Mouse (Mus musculus) lung, postnatal 36 days (tissue): ENCODE measurements around the gene Ptgis.
"Not testable (repeated sequence)": the region's sequence is repeated elsewhere in the genome, so short reads cannot be mapped to it uniquely, and the experiment has no call there.

Experiments used
- DNase-seq: peaks from one replicate; pipeline ENCODE4 v3.0.0; 2022; ENCODE audit warnings: mixed read lengths

Gene Ptgis

DNA sequence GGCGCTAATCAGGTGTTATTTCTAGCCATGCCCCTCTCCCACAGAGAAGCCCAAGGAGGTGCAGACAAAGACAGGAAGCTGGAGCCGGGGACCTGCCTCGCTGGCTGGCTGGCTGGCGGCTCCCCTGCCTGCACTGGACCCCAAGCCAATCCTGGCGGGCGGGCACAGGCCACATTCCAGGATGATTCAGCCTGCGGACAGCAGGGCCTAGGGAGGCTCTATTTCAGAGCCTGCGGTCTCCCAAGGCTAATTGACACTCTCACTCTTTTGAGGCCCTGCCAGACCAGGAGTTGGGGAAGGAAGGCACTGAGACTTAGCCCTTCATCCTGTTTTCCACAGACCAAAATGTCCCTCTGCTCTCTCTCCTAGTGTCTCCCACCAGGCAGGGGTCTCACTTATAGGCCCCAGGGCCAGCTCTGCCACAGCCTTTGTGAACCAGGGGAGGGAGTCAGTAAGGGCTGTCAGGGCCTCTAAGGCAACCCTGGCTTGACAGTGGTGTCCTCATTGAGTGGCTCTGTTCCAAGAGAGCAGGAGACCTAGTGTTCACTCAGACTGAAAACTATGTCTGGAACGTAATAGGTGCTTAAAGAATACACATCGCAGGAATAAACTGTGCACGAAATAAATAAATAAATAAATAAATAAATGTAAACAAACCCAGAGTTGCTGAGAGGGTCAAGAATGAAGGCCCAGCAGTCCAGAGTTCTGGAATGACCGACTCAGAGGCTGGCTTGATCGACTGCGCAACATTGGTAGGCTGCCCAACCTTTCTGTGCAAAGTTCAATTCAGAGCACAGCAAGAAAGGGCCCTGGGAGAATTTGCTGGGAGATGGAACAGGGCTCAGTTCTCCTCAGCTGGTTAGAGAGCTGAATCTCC, 8.0 kb downstream of the Ptgis start:
- peak; percentile 59 for DNase-seq

DNA sequence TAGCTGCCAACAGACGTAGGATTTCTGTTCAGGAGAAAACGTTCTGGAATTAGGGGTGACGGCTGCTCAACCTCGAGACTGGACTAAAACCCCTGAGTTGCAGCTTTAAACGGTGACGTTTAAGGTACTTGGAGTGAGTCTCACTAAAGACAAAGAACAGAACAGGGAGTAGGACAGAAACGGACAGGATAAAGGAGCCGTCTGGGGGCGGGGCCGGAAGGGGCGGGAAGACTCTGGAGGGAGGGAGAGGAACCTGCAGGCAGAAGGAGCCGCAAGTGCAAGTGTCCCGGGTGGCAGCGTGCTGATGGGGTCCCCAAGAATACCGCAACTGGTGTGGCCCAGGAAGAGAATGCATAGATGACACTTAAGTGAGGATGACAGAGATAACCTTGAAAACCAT, 9.8 kb downstream of the Ptgis start:
- peak; percentile 45 for DNase-seq

DNA sequence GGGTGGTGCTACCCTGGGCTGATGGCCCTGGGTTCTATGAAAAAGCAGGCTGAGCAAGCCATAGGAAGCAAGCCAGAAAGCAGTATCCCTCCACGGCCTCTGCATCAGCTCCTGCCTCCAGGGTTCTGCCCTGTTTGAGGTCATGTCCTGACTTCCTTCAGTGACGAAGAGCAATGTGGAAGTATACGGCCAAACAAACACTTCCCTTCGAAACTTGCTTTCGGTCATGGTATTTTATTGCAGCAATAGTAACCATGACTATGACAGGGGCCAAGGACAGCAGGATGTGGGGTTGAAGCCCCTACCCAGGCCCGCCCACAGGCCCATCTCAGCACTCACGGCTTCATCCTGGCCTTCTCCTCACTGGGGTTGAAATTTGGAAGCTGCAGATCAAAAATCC, 15.5 kb downstream of the Ptgis start:
- DNase-seq, result peak; percentile 42

DNA sequence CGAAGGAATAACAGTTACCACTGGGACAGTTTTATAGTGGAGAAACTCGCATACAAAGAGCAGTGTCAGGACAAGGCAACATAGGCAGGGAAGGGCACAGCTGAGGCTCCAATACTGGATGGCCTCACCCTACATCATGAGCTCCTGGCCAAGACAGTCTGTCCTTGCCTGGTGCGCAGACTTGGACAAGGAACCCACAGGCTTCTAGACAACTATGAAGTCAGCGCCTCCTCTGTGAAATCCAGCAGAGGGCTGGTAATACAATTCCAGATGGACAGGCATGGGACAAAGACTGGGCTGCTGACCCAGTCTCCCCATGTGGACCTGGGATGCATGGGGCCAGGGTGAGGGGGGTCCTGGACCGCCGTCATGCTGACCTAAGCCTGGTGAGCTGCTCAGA, 16.2 kb downstream of the Ptgis start:
- no peak for DNase-seq

DNA sequence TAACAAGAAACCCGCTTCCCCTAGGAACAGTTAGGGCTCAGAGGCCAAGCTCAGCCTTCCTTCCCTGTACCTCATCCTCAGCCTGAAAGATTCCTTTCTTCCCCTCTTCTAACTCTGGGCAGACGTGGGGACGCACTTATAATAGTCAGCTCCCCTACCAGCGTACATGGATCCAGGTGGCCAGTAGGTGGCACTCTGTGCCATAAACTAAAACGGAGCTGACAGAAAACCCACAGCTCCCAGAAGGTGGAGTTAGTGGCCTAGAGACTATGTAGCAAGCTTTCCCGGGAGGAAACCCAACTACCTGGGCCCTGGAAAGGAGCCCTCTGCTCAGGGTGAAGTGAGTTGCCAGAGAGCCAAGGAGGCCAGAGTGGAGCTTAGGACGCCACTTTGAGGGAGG, 18.3 kb downstream of the Ptgis start:
- peak; percentile 90 for DNase-seq

DNA sequence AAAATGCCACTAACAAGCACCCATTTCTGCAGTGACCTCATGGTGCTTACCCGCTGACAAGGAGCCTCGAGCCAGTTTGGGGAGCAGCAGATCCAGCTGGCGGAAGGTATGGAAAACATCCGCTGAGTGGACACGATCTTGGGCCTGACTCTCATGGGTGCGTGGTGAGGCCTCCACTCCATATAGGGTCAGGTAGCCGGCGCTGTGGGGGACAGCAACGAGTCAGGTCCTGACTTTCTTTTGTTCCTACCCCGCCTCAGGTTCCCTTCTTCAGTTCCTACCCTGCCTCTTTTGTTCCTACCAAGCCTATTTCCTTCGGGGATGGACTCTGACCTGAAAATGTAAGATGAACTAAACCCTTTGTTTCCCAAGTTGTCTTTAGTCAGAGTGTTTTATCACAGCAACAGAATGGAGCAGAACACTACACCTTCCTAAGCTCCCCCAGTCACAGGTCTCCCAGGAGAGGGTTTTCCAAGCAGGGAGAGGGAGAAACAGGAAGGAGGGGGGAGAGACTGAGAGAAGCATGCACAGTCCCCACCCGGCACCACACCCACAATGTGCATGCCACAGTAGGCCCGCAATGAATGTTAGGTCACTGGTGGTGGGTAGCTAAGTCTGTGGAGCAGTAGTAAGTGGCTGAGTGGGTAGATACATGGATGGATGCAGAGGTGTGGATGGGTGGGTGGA, 19.1 kb downstream of the Ptgis start:
- no peak for DNase-seq

DNA sequence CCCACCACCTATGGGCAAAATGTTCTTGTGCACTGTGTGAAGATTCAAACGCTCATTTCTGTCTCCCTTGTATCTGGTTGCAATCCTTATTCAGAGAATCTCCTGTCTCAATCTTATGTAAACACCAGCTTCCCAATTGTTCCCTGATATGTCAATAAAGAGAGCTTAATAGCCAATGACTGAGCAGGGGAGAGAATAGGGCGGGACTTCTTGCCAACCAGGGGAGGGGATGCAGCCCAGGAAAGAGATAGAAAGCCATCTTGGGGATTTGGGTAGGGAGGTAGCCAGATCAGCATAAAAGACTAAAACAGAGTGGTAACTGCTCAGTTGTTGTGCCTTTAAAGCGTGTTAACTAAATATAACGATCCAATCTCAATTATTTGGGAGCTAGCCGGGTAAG, 19.7 kb downstream of the Ptgis start:
- DNase-seq, result no peak

DNA sequence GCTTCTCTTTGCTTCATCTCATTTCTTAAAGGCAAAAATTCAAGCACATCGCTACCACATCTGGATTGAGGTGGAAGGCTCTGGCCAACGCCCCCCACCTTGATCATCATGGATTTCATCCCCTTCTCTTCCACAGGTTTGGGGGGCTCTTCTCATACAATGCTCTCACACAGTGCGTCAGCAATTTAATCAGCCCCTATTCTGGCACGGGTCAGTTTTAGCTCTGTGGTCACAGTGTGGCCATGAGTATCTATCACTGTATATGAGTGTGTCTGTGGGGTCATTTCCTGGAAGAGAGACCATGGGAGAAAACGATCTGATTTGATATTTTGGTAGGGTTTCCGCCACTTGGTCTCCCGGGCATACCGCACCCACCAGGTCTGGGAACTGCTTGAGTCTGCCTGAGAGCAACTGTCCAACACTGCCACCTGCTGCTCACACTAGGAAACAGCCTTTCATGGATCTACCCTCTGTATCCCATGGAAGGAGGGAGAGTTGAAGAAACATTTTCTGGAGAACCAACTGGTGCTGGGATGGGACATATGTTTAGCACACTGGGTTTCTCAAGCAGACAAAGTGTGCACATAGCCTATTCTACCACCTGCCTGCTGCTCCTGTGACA, 21.1 kb downstream of the Ptgis start:
- DNase-seq, result peak; percentile 90

DNA sequence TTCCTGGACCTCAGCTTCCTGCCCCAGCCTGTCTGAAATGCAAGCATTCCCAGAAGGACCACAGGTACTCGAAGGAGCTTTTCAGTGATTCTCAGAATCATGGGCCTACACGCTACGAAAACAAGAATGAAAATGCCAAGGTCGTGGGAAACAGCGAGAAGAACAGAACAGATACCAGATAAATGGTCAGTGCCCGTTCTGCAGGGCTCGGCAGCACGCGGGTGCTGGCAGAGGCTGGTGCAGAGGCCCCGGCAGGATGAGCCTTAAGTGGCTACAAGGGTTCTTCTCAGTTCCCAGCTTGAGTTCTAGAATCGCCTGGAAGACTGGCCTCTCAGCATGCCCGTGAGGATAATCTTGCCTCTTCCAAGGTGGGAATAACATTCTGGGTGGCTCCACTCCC, 26.7 kb downstream of the Ptgis start:
- DNase-seq, result no peak

DNA sequence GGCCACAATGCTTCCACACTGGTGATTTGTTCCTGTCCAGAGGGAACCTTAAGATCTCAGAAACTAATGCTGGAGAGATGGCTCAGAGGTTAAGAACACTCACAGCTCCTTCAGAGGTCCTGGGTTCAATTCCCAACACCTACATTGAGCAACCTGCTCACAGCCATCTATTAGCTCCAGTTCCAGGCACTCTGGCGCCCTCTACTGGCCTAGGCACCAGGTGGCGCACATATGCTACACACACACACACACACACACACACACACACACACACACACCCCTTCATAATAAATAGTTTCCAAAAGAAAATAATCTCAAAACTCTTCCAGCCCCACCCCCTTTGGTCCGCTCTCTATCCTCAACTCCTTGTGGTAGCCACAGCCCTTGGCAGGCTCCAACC, 27.3 kb downstream of the Ptgis start:
- no peak for DNase-seq

DNA sequence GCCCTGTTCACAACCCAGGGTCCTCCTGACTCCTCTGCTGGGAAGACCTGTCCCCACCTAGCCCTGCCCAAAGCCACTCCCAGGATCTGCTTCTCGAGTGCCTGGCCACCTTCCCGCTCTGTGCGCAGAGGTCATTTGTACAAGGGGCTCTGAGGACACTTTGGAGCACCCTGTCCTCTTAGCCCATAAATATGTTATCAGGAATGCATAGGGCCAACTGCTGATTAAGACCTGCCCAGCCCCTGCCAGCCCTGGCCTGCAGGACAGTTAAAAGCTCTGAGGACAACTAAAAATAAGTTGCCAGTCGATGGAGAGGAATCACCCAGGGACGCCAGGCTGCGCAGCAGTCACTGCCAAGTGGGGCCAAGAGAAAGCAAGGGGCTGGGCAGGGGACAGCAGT, 27.9 kb downstream of the Ptgis start:
- DNase-seq, result no peak

DNA sequence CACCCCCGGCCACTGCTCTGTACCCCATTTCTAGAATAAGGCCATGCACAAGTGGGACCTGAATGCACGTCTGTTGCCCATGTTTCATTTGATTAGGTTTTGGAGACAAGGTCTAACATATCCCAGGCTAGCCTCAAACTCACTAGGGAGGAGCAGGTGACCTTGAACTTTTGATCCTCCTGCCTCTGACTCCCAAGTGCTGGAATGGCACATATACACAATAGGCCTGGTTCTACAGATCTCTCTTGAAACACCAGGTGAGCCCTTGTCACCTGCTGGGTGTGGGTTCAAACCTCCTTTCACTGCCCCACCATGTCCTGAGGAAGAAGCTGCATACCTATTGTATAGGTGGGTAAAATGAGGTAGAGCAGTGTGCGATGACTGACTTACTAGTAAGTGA, 28.3 kb downstream of the Ptgis start:
- no peak for DNase-seq

DNA sequence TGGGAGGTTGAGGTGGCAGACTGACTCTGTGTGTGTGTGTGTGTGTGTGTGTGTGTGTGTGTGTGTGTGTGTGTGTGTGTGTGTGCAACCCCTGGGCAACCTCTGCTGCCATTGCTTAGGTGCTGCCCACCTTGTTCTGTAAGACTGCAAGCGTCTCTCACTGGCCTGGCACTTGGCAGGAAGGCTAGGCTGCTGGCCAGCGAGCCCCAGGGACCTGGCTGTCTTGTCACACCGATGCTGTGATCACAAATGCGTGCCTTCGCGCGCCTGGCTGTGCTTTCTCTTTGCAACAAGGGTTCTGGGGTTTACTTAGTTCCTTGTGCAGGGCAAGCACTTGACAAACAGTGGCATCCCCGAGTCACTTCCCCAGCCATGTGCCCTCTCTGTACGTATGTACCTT, 30.5 kb downstream of the Ptgis start:
- DNase-seq, result no peak

DNA sequence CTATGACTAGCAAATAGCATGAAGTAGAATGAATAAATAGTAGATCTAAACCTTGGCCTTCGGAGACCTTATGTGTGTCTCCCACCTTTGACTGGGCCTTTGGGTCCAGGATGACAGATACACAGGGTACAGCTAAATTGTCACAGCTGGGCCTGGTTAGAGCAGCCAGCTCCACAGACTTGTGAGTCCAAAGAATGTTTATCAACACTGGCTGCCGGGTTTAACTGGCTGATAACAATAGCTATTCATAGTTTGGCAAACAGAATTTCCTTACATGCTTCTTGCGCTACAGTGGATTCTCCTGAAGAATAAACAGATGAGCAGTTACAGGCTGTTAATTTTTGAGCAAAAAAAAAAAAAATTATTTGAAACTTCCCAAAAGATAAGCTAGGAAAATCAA, 31.4 kb downstream of the Ptgis start:
- DNase-seq, result peak; percentile 47

DNA sequence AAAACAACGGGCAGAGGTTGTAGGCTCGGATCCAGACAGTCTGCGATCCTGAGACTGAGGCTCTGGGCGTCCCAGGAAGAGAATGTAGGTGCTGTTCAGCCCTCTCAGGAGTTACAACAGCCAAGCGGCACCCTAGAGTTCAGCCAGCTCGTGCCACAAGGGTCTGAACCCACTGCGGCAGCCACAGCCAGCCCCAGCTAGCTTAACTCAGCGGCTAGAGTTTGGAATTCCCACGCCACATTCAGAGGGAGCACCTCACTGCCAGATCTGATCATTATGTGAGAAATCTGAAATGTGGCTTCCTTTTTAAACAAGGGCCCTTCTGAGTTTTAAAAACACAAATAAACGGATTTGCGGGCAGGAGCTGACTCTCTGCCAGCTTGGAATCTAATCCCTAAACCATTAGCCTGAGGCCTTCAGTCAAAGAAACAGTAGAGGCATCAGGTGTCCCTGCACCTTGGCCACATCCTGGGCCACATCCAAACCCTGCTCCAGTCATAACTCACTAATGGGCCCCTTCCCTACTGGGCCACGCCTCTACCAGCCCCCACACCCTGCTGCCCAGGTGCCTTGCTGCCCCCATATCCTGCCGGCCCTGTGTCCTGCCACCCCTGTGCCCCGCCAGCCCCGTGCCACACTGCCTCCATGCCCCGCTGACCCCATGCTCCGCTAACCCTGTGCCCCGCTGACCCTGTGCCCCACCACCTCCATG, 34.3 kb downstream of the Ptgis start:
- no peak for DNase-seq

DNA sequence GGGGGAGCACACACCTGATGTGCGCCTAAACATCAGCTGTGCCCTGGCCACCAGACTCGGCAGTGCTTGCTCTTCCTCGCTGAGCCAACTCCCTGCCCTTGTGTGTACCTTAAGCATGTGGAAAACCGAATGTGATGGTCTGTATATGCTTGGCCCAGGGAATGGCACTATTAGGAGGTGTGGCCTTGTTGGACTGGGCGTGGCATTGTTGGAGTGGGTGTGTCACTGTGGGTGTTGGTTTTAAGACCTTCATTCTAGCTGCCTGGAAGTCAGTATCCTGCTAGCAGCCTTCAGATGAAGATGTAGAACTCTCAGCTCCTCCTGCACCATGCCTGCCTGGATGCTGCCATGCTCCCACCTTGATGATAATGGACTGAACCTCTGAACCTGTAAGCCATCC, 35.7 kb downstream of the Ptgis start:
- not testable (repeated sequence) for DNase-seq

DNA sequence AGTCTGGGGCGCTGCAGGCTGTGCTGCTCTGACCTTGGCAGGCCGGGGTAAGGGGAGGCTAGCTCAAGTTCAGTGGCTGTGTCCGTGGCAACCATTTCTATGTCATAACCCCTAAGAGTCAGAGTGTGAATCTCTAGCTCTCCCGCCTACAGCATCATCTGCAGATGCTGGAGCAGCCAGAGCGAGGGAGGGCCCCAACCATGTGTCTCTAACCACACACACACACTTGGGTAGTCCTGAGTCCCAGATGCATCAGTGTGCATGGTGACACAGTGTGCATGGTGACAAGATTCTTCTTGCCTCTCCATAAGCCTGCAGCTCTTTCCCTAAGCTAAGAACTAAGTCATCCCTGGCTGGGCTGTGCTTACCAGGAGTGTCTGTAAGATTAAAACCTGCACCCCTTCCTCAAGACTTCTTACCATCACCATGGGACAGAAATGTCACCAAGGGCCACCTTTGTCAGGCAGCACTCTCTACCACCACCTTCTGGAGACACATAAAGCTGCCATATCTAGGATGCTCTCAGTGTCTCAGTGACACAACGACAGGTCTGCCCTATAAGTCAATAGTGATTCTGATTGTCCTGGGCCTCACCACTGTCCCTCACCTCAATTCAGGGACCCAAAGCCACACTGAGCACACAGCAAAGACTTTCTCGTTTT, 36.8 kb downstream of the Ptgis start:
- DNase-seq, result no peak

DNA sequence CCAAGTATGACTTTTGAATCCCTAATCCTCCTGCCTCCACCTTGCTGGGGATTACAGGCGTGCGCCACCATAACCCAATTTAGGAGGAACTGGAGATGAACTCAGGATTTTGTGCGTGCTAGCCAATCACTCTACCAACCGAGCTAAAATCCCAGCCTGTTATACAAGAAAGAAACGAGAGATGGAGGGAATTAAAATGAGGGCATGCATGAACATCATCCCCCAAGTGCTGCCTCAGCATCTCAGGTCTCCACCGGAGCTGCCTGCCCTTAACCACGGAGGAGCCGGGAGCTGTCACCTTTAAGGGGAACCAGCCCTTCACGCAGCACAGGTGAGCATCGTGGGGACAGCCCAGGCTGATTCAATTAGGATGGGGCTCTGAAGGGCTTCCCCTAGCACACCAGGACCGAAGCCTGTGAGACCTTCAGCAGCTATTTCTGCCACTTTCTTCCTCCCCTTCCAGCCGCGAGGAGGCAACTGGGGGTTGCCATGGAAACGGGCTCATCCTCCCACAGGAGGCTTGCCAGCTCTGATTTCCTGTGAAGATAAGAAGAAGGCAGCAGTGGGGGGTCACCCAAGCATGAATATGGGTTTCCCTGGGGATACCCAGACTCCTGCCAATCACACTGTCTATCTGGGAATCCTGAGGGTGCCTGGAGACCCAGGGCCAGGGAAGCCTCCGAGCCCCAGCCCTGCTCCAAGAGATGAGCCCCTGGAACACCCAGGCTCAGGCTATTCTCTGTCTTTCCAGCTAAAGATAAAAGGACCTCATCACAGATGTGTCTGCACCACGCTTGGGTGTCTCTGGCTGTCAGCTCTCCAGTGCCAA, 38.7 kb downstream of the Ptgis start:
- DNase-seq, result no peak

DNA sequence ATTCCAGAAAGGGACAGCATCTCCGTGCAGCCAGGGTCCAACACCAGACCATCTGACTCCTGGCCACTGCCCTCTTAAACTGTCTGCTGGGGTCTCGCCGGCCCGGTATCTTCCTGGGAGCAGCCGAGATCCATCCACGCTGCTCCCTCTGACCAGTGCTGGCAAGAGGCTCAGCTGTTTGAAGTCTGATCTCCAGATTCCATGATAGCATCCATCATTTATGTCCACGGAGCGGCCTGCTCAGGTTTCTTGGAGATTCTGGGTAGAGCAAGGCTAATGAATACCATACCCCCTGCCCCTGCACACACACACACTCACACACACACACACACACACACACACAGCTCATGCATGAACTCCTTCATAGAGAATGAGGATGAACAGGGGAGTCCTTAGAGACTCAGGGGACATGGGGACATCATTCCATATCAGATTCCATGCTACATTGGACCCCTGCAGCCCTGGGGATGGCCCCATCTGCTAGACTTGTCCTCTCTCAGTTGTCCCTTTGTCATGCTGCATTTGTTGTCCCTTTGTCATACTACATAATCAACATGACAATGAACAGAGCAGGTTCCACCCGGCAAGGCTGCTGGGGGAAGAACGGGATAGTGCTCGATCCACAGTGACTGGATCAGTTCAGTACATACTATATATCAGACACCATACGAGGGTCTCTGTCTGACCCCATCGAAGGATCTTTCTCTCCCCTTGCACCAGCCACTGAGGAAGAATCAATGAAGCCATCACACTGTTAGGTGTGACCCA, 41.6 kb downstream of the Ptgis start:
- DNase-seq, result no peak

DNA sequence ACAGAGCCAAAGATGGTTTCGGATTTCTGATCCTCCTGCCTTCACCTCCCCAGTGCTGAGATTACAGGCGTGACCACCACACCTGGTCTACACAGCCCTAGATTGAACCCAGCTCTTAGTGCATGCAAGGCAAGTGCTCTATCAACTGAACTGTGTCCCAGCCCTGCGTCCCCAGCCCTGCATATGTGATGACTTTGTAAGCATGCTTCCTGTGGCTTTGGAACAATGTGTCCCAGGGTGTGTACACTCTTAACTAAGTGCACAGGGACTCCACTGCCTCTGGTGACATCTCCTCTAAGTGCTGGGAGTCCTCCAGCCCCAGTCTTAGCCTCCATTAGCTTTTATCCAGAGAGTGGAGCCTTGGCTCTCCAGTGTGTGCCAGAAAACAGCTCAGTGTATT, 47.0 kb downstream of the Ptgis start:
- no peak for DNase-seq

DNA sequence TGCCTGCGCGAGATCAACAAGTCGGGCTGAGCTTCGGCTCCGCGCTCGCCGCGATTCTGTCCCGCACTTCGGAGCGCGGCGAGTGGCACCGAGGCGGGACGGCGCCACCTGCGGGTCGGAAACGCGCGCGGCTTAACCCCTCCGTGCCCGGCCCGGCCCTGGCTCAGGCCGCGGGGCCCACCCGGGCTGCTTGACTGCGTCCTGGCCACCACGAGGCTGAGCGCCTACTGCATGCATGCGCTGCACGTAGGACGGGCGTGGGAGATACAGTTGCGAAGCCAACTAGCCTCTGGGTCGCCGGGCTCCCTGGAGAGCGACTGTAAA, 50.4 kb downstream of the Ptgis start, which contains the start of gene Kcnb1:
Kcnb1 (minus strand) TSS at position 80 of the 324 bp plus-strand sequence.
- DNase-seq, result peak; percentile 54
